ENCODE assay signal across 8 mouse cellular contexts in genomic region chr10:80295618-80296425, GRCm38 (mm10). TPM values are rescaled to one million over a fixed set of nuclear protein-coding genes. Genes with fewer than 3 reads are reported as not detected.
A peak's percentile ranks its signal among the peaks of the same experiment; 100 is the strongest.
DNase-seq lines count a peak whose midpoint lies in the region; ATAC-seq and TF ChIP-seq lines count a peak whose summit lies in the region.

Gene Apc2 (plus strand): TSS chr10:80295977.

- no peak within 1 kb of the TSS for H3K27ac ChIP-seq in bone marrow macrophage, adult 2 months (ENCODE audit: insufficient read depth, low read depth, low read length)
- H3K27ac ChIP-seq in embryonic fibroblast, embryonic 13.5 days (ENCODE audit: insufficient read depth, low read length): no peak within 1 kb of the TSS
- H3K27ac ChIP-seq in heart, embryonic 10.5 days: peak within 1 kb of the TSS; percentile 66
- H3K27ac ChIP-seq in kidney, embryonic 14.5 days (ENCODE audit: low read depth, low read length): no peak within 1 kb of the TSS; the same call in 1 of the 2 replicates
- peak within 1 kb of the TSS; percentile 43; the same call in 1 of the 2 replicates for H3K27ac ChIP-seq in limb, embryonic 14.5 days (replicated peaks; ENCODE audit: low read depth, low read length)
- H3K27ac ChIP-seq in midbrain, embryonic 16.5 days (ENCODE audit: low read length): peak within 1 kb of the TSS; percentile 99

- DNase-seq in A20 (ENCODE audit: low read depth, low spot score): peak; percentile 74
- DNase-seq in heart, embryonic 10.5 days (ENCODE audit: low spot score): peak; percentile 89
- DNase-seq in limb, embryonic 14.5 days (ENCODE audit: low spot score): peak; percentile 74
- peak; percentile 64 to 82 for DNase-seq in spleen, postnatal 10 days (ENCODE audit: low spot score in 2 of 2)

- no peaks in the 10 kb centered on the region for H3K9me3 ChIP-seq in heart, embryonic 10.5 days
- H3K9me3 ChIP-seq in kidney, embryonic 14.5 days (ENCODE audit: control insufficient read depth, low read length): no peaks in the 10 kb centered on the region
- no peaks in the 10 kb centered on the region for H3K9me3 ChIP-seq in limb, embryonic 14.5 days (ENCODE audit: control insufficient read depth, low read length)
- H3K9me3 ChIP-seq in midbrain, embryonic 16.5 days (replicated peaks; ENCODE audit: control insufficient read depth, low read length, poor library complexity, severe bottlenecking): no peaks in the 10 kb centered on the region

- H3K9ac ChIP-seq in kidney, embryonic 14.5 days (ENCODE audit: low read depth, low read length): peak within 1 kb of the TSS; percentile 50; the same call in 1 of the 2 replicates
- H3K9ac ChIP-seq in limb, embryonic 14.5 days (ENCODE audit: low read depth, low read length, severe bottlenecking): peak within 1 kb of the TSS; percentile 52
- peak within 1 kb of the TSS; percentile 79 for H3K9ac ChIP-seq in midbrain, embryonic 16.5 days (ENCODE audit: low read depth, low read length)

- WGBS in heart, embryonic 10.5 days: 1% methylated on average over 26 of the region's 26 CpGs
- WGBS in kidney, embryonic 14.5 days: 3% methylated on average over 26 of the region's 26 CpGs
- 1% methylated on average over 26 of the region's 26 CpGs for WGBS in limb, embryonic 14.5 days
- WGBS in midbrain, embryonic 16.5 days: 0% methylated on average over 26 of the region's 26 CpGs

- peak within 1 kb of the TSS; percentile 42 for H3K4me2 ChIP-seq in kidney, embryonic 14.5 days (replicated peaks; ENCODE audit: low read depth, low read length)
- H3K4me2 ChIP-seq in limb, embryonic 14.5 days (replicated peaks; ENCODE audit: low read depth, low read length, severe bottlenecking): peak within 1 kb of the TSS; percentile 62
- peak within 1 kb of the TSS; percentile 76 for H3K4me2 ChIP-seq in midbrain, embryonic 16.5 days (ENCODE audit: low read length)

- H3K36me3 ChIP-seq in heart, embryonic 10.5 days: peaks cover 21% of the 10 kb centered on the region
- H3K36me3 ChIP-seq in kidney, embryonic 14.5 days (ENCODE audit: control insufficient read depth, insufficient read depth, low read length): peaks cover 17% of the 10 kb centered on the region
- H3K36me3 ChIP-seq in limb, embryonic 14.5 days (ENCODE audit: control insufficient read depth, insufficient read depth, low read length): peaks cover 22% of the 10 kb centered on the region
- peaks cover 8% of the 10 kb centered on the region; the same call in 1 of the 2 replicates for H3K36me3 ChIP-seq in midbrain, embryonic 16.5 days (ENCODE audit: control insufficient read depth, insufficient read depth, low read length)

- no peak for TF ChIP-seq POLR2A in bone marrow macrophage, adult 2 months (IDR thresholded peaks at IDR 0.05; ENCODE audit: borderline replicate concordance, low read depth, low read length)
- peak; percentile 54; the same call in 1 of the 2 replicates for TF ChIP-seq POLR2A in embryonic fibroblast, embryonic 13.5 days (IDR thresholded peaks at IDR 0.05; ENCODE audit: low read depth, low read length)
- TF ChIP-seq POLR2A in limb, embryonic 14.5 days (IDR thresholded peaks at IDR 0.05; ENCODE audit: borderline replicate concordance, extremely low read depth, insufficient read depth, insufficient read length): no peak

- TF ChIP-seq CTCF in bone marrow macrophage, adult 2 months (IDR thresholded peaks at IDR 0.05; ENCODE audit: low read depth, low read length): peak; percentile 61
- TF ChIP-seq CTCF in embryonic fibroblast, embryonic 13.5 days (IDR thresholded peaks at IDR 0.05; ENCODE audit: borderline replicate concordance, insufficient read depth, low read length): peak; percentile 62; the same call in 1 of the 2 replicates

- H3K4me1 ChIP-seq in bone marrow macrophage, adult 2 months (ENCODE audit: control insufficient read depth, insufficient read depth, low read length): peaks cover 3% of the 10 kb centered on the region; the same call in 1 of the 2 replicates
- no peaks in the 10 kb centered on the region; the same call in 1 of the 2 replicates for H3K4me1 ChIP-seq in embryonic fibroblast, embryonic 13.5 days (ENCODE audit: control insufficient read depth, insufficient read depth, low read length)
- peaks cover 52% of the 10 kb centered on the region for H3K4me1 ChIP-seq in heart, embryonic 10.5 days
- peaks cover 10% of the 10 kb centered on the region for H3K4me1 ChIP-seq in kidney, embryonic 14.5 days (ENCODE audit: control insufficient read depth, insufficient read depth, low read length)
- H3K4me1 ChIP-seq in limb, embryonic 14.5 days (ENCODE audit: control insufficient read depth, insufficient read depth, low read length): peaks cover 17% of the 10 kb centered on the region
- H3K4me1 ChIP-seq in midbrain, embryonic 16.5 days (ENCODE audit: control insufficient read depth, insufficient read depth, low read length): peaks cover 42% of the 10 kb centered on the region

- peaks cover 46% of the 10 kb centered on the region for H3K27me3 ChIP-seq in heart, embryonic 10.5 days (ENCODE audit: insufficient read depth, poor library complexity, severe bottlenecking)
- peaks cover 34% of the 10 kb centered on the region for H3K27me3 ChIP-seq in kidney, embryonic 14.5 days (ENCODE audit: control insufficient read depth, insufficient read depth, low read length)
- H3K27me3 ChIP-seq in limb, embryonic 14.5 days (ENCODE audit: control insufficient read depth, insufficient read depth, low read length): peaks cover 27% of the 10 kb centered on the region
- H3K27me3 ChIP-seq in midbrain, embryonic 16.5 days (ENCODE audit: control insufficient read depth, insufficient read depth, low read depth, low read length): no peaks in the 10 kb centered on the region

- H3K4me3 ChIP-seq in bone marrow macrophage, adult 2 months (ENCODE audit: insufficient read depth, low read length): peak within 1 kb of the TSS; percentile 5; the same call in 1 of the 2 replicates
- H3K4me3 ChIP-seq in embryonic fibroblast, embryonic 13.5 days (ENCODE audit: insufficient read depth, low read length): no peak within 1 kb of the TSS
- H3K4me3 ChIP-seq in heart, embryonic 10.5 days: peak within 1 kb of the TSS; percentile 91
- H3K4me3 ChIP-seq in kidney, embryonic 14.5 days (ENCODE audit: low read length): peak within 1 kb of the TSS; percentile 33
- H3K4me3 ChIP-seq in limb, embryonic 14.5 days (replicated peaks; ENCODE audit: low read length): peak within 1 kb of the TSS; percentile 43
- H3K4me3 ChIP-seq in midbrain, embryonic 16.5 days (ENCODE audit: low read depth, low read length): peak within 1 kb of the TSS; percentile 51

- ATAC-seq in kidney, embryonic 14.5 days (ENCODE audit: low FRiP score, low TSS enrichment): peak; percentile 58
- ATAC-seq in limb, embryonic 14.5 days (ENCODE audit: low FRiP score, low read depth): peak; percentile 70
- ATAC-seq in midbrain, embryonic 16.5 days: peak; percentile 63

RNA-seq across cellular contexts. Expression of gene Apc2, which starts in this region (rescaled TPM):
- 0.25 and 0.81 TPM in 2 replicates for polyA plus RNA-seq in bone marrow macrophage, adult 2 months (2012; ENCODE audit: insufficient read depth, insufficient read length, missing spikeins)
- 2.5 and 3.7 TPM in 2 replicates for polyA plus RNA-seq in embryonic fibroblast, embryonic 13.5 days (2011; ENCODE audit: insufficient read length, low read depth, missing spikeins)
- 0.74 and 0.78 TPM in 2 replicates for polyA plus RNA-seq in heart, embryonic 10.5 days (2016; fragmentation: Nextera tagmentation; extraction: Ambion mirVana)
- polyA plus RNA-seq in kidney, embryonic 14.5 days (2014; fragmentation: Nextera tagmentation; extraction: Ambion mirVana): 1.0 and 1.4 TPM in 2 replicates
- 2.5 and 3.3 TPM in 2 replicates for polyA plus RNA-seq in limb, embryonic 14.5 days (2012; rRNA removed)
- 1.5 and 1.8 TPM in 2 replicates for polyA plus RNA-seq in limb, embryonic 14.5 days (2014; fragmentation: Nextera tagmentation; extraction: Ambion mirVana)
- polyA plus RNA-seq in midbrain, embryonic 16.5 days (2015; fragmentation: Nextera tagmentation; extraction: Ambion mirVana): 172 and 205 TPM in 2 replicates

Comparison
In these comparisons a context has a peak if more than half of its experiments do, and no peak if none do; other contexts are left out.
1. RNA of gene Apc2 (polyA plus RNA-seq): 172 to 205 TPM in midbrain, embryonic 16.5 days; 1.5 to 3.3 TPM in limb, embryonic 14.5 days, 2.5 to 3.7 TPM in embryonic fibroblast, embryonic 13.5 days, 1.0 to 1.4 TPM in kidney, embryonic 14.5 days, 0.74 to 0.78 TPM in heart, embryonic 10.5 days and 0.25 to 0.81 TPM in bone marrow macrophage, adult 2 months; every median in the first group is over 10 times any median in the second.
2. Peak in DNase-seq, H3K4me3 ChIP-seq and H3K27ac ChIP-seq in heart, embryonic 10.5 days; RNA of the gene not detected or under 1 TPM.
3. H3K27ac ChIP-seq: peak in limb, embryonic 14.5 days (single experiment) and midbrain, embryonic 16.5 days (single experiment); none in bone marrow macrophage, adult 2 months (single experiment), embryonic fibroblast, embryonic 13.5 days (single experiment) and kidney, embryonic 14.5 days (single experiment).
4. Peak in every context shown above with its lines, with median percentiles within 50 percentile points of each other: DNase-seq, ATAC-seq, H3K4me2 ChIP-seq and H3K9ac ChIP-seq.